Mouse (Mus musculus): ENCODE results near the gene Zfp217.
A peak's percentile ranks its signal among the peaks of the same experiment; 100 is the strongest.

GRCm38 (mm10) chr2:170147661-170148153 lies at the start of gene Zfp217:
- peak; percentile 53 for TF ChIP-seq CTCF (IDR thresholded peaks at IDR 0.05)
- peak; percentile 63; the same call in 1 of the 2 replicates for TF ChIP-seq EP300 (IDR thresholded peaks at IDR 0.05; ENCODE audit: insufficient read depth, low read depth, low read length)
- TF ChIP-seq POLR2A (IDR thresholded peaks at IDR 0.05; ENCODE audit: insufficient read depth, low read depth, low read length), result peak; percentile 47; the same call in 1 of the 2 replicates

Data from heart, adult 2 months (tissue).